Mouse (Mus musculus) Patski (cell line): ENCODE data around the gene Ndufb5. TPM values are rescaled to one million over a fixed set of nuclear protein-coding genes. Genes with fewer than 3 reads are reported as not detected.
A peak's percentile ranks its signal among the peaks of the same experiment; 100 is the strongest.
"Not testable (repeated sequence)": the region's sequence is repeated elsewhere in the genome, so short reads cannot be mapped to it uniquely, and the experiment has no call there.

Source experiments
- ATAC-seq: fragments of 100-300 bp; one replicate; pipeline ENCODE4 v1.8.0; 2021
- CTCF ChIA-PET: fragments of 350-600 bp; sonication (Branson Sonifier 250); formaldehyde crosslinking; loops from one replicate; lab custom pipeline; 2022; ENCODE audit warnings: inconsistent platforms; lab: Charles Lee
- POLR2A ChIA-PET: fragments of 350-600 bp; sonication (Branson Sonifier 250); formaldehyde crosslinking; loops from one replicate; lab custom pipeline; 2022; ENCODE audit warnings: antibody characterized with exemption, inconsistent platforms; lab: Charles Lee
- DNase-seq: peaks from one replicate; pipeline ENCODE4 v3.0.0-alpha.2; 2011; ENCODE audit warnings: low read depth, low spot score
- H3K27me3 ChIP-seq: fragments of 371-371 bp; one replicate; pipeline ENCODE4 v1.5.1; 2021
- CTCF ChIP-seq: fragments of 100-300 bp; IDR thresholded peaks from one replicate; pipeline ENCODE4 v1.5.1; 2021
- in situ Hi-C: fragments of 300-500 bp; cut with MboI; formaldehyde crosslinking; loops from 3 replicates; pipeline ENCODE4 v1.11.1; 2018; ENCODE audit warnings: low pct_unique_long_range_greater_than_20kb, mixed read lengths
- polyA plus RNA-seq: library from polyadenylated mRNA; unstranded; gene quantifications from one replicate; pipeline ENCODE4 v1.2.3, GENCODE M21; 2021

The Ndufb5 gene
- polyA plus RNA-seq, 1 experiment from 2014 or later: 385 TPM

GRCm38 (mm10) chr3:32698228-32698863, 38.4 kb upstream of the Ndufb5 start:
- H3K27me3 ChIP-seq: peaks cover 10% of the 10 kb centered on the region
- POLR2A ChIA-PET: no interaction called here
- TF ChIP-seq CTCF: peak; percentile 98
- DNase-seq (peak; percentile 44), ATAC-seq (peak; percentile 92)
- CTCF ChIA-PET: interaction anchor here (0.7 to 1.0 kb wide), 2 partner anchors 10 to 88 kb away, joined by 4 read pairs; no protein-coding TSS in a partner anchor
- in situ Hi-C loops: loop anchor here (5.0 to 10.0 kb wide), 3 partner anchors 91 to 906 kb away; no protein-coding TSS in a partner anchor

GRCm38 (mm10) chr3:32704021-32704420, 32.8 kb upstream of the Ndufb5 start:
- DNase-seq, ATAC-seq, in situ Hi-C loops, POLR2A ChIA-PET, H3K27me3 ChIP-seq: not testable (repeated sequence)
- CTCF ChIA-PET: interaction anchor here (0.7 to 1.1 kb wide), 3 partner anchors 10 to 145 kb away, joined by 3 read pairs; no protein-coding TSS in a partner anchor

- CTCF ChIA-PET: interaction anchor here (1.1 kb wide), 1 partner anchor 9 kb away, joined by 3 read pairs; no protein-coding TSS in a partner anchor
- H3K27me3 ChIP-seq, DNase-seq, ATAC-seq, in situ Hi-C loops, POLR2A ChIA-PET: not testable (repeated sequence)
Measured at GRCm38 (mm10) chr3:32704632-32705031, 32.2 kb upstream of the Ndufb5 start.

- H3K27me3 ChIP-seq, DNase-seq, CTCF ChIA-PET, POLR2A ChIA-PET, ATAC-seq, in situ Hi-C loops: not testable (repeated sequence)
Measured at GRCm38 (mm10) chr3:32705647-32706348, 31.0 kb upstream of the Ndufb5 start, which contains the start of gene Actl6a. Gene Actl6a, plus strand, starts transcription at chr3:32706298.

GRCm38 (mm10) chr3:32708052-32708367, 28.8 kb upstream of the Ndufb5 start:
- ATAC-seq (no peak), DNase-seq (no peak)
- H3K27me3 ChIP-seq: no peaks in the 10 kb centered on the region
- TF ChIP-seq CTCF: no peak
- ChIA-PET POLR2A (no interaction called here), CTCF (interaction anchor here (1.0 kb wide), 1 partner anchor 10 kb away, joined by 4 read pairs; no protein-coding TSS in a partner anchor)
- in situ Hi-C loops: no loop called here

GRCm38 (mm10) chr3:32708368-32709231, 28.2 kb upstream of the Ndufb5 start:
- DNase-seq: peak; percentile 100
- no peak for TF ChIP-seq CTCF
- in situ Hi-C loops: no loop called here
- ATAC-seq: peak; percentile 100
- ChIA-PET CTCF (interaction anchor here (1.0 to 3.2 kb wide), 3 partner anchors 10 to 19 kb away, joined by 4 to 23 read pairs (median 8); no protein-coding TSS in a partner anchor), POLR2A (interaction anchor here (1.2 kb wide), 1 partner anchor 29 kb away, joined by 4 read pairs; the partner anchor contains the start of genes Mrpl47 and Ndufb5)
- no peaks in the 10 kb centered on the region for H3K27me3 ChIP-seq

- ChIA-PET CTCF (interaction anchor here (1.9 to 3.2 kb wide), 2 partner anchors 12 to 18 kb away, joined by 8 to 23 read pairs; no protein-coding TSS in a partner anchor), POLR2A (interaction anchor here (1.2 kb wide), 1 partner anchor 28 kb away, joined by 4 read pairs; the partner anchor contains the start of genes Mrpl47 and Ndufb5)
- TF ChIP-seq CTCF: no peak
- DNase-seq (no peak), ATAC-seq (no peak)
- in situ Hi-C loops: no loop called here
- H3K27me3 ChIP-seq: no peaks in the 10 kb centered on the region
Measured at GRCm38 (mm10) chr3:32709388-32709787, 27.4 kb upstream of the Ndufb5 start.

GRCm38 (mm10) chr3:32713711-32714110, 23.1 kb upstream of the Ndufb5 start:
- no peaks in the 10 kb centered on the region for H3K27me3 ChIP-seq
- POLR2A ChIA-PET: no interaction called here
- CTCF ChIA-PET: interaction anchor here (0.9 to 1.5 kb wide), 3 partner anchors 9 to 380 kb away, joined by 3 read pairs; no protein-coding TSS in a partner anchor
- in situ Hi-C loops: loop anchor here (10.0 kb wide), 1 partner anchor 1341 kb away; no protein-coding TSS in a partner anchor
- no peak for ATAC-seq
- no peak for TF ChIP-seq CTCF
- no peak for DNase-seq

GRCm38 (mm10) chr3:32717403-32717802, 19.4 kb upstream of the Ndufb5 start:
- ATAC-seq, DNase-seq, POLR2A ChIA-PET, H3K27me3 ChIP-seq: not testable (repeated sequence)
- CTCF ChIA-PET: interaction anchor here (1.3 kb wide), 2 partner anchors 11 to 19 kb away, joined by 3 to 6 read pairs; partner anchors contain the start of gene Ndufb5
- in situ Hi-C loops: loop anchor here (10.0 kb wide), 1 partner anchor 1337 kb away; no protein-coding TSS in a partner anchor
